Mouse (Mus musculus) layer of hippocampus, postnatal 25 days (tissue): ENCODE data around the gene Gm5485. TPM values are rescaled to one million over a fixed set of nuclear protein-coding genes. Genes with fewer than 3 reads are reported as not detected.

ENCODE experiments used
- DNase-seq, 2 experiments: peaks; one replicate each; pipeline ENCODE4 v3.0.0; 2022; ENCODE audit warnings: mixed read lengths in 2 of 2, low spot score in 1 of 2; ENCODE audit errors: extremely low spot score in 1 of 2
- total RNA-seq, 2 experiments: library from RNA; stranded (reverse); gene quantifications; 2 replicates each; pipeline ENCODE4 v1.2.3; 2021

Gm5485 gene
- total RNA-seq, 2 experiments from 2014 or later, result not detected

DNA sequence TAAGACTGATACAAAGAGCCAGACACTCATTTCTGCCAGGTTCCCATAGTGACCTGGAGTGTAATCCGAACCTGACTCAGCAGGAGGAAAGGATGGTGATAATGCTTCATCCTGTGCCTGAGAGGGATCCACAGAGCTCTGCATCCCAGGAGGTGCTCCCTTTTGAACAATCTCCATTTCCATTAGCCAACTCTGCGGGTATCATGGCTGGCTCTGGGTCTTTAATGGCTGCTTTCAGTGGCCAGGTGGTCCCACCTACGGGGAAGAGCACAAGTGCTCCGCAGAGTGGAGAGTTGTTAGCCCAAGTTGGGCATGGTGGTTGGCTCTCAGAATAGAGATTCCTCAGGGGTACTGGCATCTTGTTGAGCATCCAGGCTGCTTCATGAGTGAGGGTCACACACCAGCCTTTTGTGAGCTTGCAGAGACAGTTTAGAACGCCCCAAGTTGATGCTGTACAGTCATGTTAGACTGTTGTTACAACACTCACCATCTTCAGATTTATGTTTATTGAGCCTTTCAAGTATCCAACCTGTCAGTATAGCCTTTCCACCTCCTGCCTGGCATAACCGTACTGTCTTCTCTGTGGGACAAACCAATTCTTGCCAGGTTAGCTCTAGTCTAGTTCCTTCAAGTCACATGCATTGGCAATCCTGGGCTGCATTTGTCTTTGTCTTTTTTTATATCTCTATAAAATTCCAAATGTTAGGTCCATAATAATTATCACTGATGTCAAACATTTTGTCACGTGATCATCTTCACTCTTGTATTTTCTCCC lies 38.3 kb downstream of the Gm5485 start:
- DNase-seq, result no peak

DNA sequence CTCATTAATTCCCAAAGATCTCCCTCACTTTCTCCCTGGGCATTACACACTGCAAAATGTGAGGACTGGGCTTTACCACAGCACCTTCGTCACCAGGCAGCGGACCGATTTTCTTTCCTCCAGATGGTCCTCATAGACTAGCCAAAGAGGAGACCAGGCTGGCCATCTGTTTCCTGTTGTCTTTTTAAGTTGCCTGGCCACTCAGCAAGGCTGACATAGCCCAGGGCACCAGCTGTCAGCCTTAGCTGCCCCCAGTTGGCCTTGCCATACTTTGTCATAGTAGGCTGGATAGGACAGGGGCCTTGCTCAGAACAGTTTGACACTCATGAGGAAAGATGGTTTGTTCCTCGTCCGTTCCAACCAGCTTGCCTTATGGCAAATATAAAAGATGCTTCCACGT lies 39.8 kb downstream of the Gm5485 start:
- no peak for DNase-seq

DNA sequence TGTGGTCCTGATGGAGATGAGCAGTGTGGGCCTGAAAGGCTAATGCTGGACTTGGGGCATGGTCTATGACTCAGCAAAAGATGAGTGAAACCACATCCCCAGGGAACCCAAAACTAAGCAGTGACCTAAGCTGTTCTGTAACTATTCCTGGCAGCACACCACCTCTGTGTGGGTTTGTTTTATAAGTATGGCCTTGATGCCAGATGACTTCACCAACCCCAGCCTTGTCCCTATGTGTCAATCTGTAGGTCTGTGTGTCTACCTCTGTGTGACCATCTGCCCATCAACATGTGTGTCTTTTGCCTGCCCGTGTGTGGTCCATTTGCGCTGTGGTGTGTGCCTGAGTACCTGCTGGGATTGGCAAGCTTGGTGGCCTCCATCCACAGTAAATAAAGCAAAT lies 44.1 kb downstream of the Gm5485 start:
- no peak for DNase-seq

DNA sequence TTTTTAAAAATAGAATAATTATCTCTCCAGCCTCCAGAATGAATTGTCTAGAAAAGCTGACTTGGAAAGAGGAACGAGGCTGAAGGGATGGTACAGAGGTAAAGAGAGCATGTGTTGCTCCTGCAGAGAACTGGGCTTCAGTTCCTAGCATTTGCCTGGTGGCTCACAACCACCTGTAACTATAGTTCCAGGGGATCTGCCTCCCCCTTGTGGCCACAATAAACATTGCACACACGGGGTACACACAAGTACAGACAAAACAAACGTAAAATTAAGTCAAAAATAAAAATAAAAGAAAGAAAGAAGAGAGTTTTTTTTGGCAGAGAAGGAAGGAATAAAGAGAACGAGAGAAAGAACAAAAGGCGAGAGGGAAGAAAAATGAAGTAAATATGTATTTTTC lies 45.4 kb downstream of the Gm5485 start:
- no peak for DNase-seq

DNA sequence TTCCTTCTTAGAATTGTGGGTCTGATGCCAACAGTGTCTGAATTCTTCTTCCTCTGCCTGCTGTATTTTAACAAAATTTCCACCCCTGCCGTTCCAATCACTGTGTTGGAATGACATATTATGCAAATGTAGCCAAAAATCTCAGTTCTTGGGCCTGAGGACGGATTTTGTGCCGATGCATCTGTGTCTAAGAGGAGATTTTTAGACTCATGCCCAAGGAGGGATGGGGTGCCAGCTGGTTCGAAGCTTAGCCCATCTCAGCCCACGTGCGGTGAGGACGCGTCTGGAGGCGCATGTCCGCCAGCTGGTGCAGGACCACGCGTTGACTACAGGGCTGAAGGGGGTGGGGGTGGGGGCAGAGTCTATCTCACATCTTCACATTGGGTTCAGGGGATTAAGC lies 51.3 kb downstream of the Gm5485 start:
- DNase-seq, result peak; percentile 20 to 24

DNA sequence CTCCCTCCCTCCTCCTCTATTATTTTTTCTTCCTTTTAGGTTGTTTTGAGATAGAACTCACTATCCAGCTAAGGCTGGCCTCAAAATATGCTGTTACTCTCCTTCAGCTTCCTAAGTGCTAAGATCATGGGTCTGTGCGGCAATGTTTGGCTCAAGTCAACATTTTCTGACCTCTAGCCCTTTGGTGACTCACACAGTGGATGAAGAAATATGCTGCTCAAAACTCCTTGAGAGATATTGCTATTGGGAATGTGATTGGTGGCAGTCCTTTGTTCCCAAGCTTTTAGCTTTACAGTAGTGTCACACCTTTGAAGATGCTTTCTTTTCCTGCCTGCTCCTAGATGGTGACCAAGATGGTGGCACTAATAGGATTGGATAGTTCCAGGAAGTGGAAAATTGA lies 55.8 kb downstream of the Gm5485 start:
- DNase-seq, result no peak

DNA sequence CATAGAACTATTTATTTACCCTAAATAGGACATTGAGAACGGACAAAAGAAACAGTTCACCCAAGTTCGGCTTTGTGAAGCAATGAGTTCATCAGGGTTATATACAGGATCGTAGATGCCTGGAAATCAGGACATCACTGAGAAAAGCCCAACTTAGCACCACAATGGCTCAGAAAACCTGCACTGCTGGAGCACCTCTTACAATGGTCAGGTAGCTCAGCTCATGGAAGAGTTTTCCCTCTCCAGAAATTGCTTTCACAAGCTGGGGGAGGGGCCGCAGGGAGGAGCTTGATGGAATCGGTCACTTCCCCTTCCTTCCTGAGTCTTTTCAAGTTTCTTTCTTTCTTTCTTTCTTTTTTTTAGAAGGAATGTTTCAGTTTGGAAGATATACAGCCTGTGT lies 56.5 kb downstream of the Gm5485 start:
- DNase-seq, result no peak

Other genes with a start within 250 kb of the Gm5485 start
- not detected for gene Dppa4, start 128.7 kb downstream of the Gm5485 start, total RNA-seq
- gene Dppa2, start 108.5 kb downstream of the Gm5485 start, total RNA-seq, result not detected
- gene Morc1, start 18.8 kb upstream of the Gm5485 start, total RNA-seq, result under 1 TPM; 0.12 TPM